Mouse (Mus musculus) Muller cell, postnatal 12 days (primary cell): ENCODE data around the gene Dchs2.
"Not testable (repeated sequence)": the region's sequence is repeated elsewhere in the genome, so short reads cannot be mapped to it uniquely, and the experiment has no call there.

ENCODE experiments used
- DNase-seq: peaks from one replicate; pipeline ENCODE4 v3.0.0-alpha.2; 2015; ENCODE audit errors: inconsistent ontology term

Dchs2 gene

DNA sequence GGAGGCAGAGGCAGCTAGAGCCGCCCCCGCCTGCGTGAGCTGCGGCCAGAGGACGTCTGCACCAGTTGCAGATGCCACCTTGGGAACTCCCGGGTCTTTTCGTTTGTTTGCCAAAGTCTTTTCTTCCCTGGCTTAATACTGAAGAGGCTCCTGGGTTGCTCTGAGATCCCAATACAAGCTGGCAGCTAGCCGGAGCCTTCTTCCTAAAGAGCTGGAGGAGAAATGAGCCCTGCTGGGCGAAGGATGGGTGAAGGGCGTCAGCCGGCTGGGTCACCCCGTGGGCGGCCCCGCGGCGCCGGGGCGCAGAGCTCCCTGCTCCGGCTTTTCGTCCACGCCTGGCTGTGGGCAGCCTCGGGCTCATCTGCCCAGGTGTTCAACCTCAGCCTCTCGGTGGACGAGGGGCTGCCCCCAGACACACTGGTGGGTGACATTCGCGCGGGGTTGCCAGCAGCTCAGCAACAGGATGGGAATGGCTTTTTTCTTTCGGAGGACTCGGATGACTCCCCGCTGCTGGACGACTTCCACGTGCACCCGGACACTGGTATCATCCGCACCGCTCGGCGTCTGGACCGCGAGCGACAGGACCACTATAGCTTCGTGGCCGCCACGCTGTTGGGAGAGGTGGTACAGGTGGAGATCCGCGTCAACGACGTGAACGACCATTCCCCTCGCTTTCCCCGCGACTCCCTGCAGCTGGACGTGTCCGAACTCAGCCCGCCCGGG lies at the start of gene Dchs2:
Gene Dchs2, plus strand, starts transcription at position 223 of the 723 bp plus-strand sequence.
- DNase-seq: no peak

GRCm38 (mm10) chr3:83080567-83081055 lies 47.1 kb upstream of the Dchs2 start:
- peak; percentile 78 for DNase-seq

GRCm38 (mm10) chr3:83097586-83097985 lies 30.2 kb upstream of the Dchs2 start:
- no peak for DNase-seq

DNA sequence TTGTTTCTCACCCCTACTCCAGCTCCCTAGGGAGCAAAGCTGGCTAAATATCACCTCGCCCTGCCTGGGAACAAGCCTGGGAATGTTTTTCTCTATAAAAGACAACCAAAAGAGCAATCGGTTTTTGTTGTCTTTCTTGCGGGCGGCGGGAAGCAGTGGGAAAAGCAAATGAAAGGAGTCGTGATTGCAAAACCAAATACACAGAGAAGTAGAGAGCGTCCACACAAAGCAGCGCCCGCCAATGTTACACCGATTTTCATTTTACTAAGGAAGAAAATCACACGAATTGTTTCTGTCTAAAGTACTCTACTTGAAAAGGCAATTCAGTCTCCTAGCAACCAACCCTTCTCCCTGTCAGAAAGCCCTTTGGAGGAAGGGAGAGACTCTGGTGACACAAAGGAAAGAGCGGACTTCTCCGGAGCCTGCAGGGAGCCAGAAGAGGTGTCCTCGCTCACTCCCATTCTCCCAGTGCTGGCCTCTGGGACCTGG lies 29.2 kb upstream of the Dchs2 start:
- DNase-seq: peak; percentile 14

DNA sequence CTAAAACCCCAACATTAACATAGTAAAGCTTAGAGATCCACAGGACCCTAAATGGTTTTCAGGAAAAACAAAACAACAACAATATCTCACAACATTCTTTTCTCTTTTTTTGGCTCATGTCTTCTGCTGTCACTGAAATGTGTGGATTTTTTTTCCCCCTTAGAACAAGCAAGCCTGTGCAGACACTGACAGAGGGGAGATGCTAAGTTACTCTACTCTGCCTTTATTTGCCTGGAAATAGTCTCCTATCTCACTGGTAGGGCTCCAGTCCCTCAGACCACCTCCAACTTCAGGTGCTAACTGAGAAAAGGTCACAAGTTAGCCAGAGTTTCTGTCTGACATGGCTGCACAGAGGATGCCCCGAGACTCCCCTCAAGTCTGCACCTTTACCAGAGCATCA lies 28.6 kb upstream of the Dchs2 start:
- DNase-seq: no peak

DNA sequence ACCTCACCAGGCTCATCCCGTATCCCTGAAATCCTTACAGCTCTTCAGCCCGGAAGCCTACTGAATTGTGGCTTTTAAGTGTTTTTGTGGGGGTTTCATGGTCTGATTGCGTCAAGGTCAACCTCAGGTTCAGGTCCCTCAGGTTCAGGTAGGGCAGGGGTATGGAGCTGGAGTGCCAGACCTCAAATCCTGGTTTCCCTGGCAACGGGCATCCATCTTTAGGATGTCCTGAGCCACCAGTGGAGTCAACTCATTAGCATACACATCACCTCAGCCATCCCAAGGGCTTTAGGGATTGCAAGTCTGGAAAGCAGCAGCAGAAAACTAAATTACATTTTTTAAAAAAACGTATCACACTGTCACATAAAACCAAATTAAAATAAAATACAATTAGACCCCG lies 28.1 kb upstream of the Dchs2 start:
- DNase-seq: no peak

- DNase-seq: no peak
Observed at GRCm38 (mm10) chr3:83102286-83102685, 25.5 kb upstream of the Dchs2 start.

- peak; percentile 45 for DNase-seq
Observed at GRCm38 (mm10) chr3:83110163-83110562, 17.6 kb upstream of the Dchs2 start.

- DNase-seq: no peak
Observed at GRCm38 (mm10) chr3:83111485-83112261, 16.1 kb upstream of the Dchs2 start.

DNA sequence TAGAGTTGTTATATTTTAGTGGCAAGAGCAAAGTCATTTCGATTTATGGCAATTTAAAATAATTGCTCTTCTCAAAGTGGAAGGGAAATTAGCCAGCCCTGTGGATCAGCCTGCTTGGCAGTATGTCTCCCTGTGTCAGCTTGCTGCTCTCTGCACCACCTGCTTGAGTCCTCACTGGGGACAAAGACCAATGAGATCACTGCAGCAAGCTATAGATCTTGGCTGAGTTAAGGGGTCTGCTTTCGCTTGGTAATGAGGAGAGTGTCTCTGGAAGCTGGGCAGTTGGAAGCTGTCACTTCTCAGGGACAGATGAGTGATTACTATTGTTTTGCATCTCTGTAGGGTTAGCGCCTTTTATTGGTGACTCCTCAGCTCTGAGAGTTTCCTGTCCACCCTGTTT lies 14.9 kb upstream of the Dchs2 start:
- no peak for DNase-seq

DNA sequence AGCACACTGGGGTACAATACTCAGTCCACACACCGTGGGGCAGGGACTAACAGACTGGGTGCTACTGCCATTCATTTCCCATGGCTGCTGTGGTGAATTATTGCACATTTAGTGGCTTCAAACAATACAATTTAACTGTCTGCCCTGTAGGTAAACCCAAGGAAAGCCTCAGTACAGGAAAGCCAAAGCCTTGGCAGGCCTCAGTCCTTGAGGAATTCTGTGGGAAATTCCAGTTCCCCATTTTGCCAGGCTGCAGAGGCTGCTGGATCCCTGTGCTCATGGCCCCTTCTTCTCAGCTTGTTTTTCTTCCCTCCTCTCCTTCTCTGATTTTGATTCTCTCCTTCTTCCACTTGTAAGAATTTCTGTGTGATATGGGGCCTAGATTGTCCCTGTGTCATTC lies 12.8 kb upstream of the Dchs2 start:
- peak; percentile 12 for DNase-seq

DNA sequence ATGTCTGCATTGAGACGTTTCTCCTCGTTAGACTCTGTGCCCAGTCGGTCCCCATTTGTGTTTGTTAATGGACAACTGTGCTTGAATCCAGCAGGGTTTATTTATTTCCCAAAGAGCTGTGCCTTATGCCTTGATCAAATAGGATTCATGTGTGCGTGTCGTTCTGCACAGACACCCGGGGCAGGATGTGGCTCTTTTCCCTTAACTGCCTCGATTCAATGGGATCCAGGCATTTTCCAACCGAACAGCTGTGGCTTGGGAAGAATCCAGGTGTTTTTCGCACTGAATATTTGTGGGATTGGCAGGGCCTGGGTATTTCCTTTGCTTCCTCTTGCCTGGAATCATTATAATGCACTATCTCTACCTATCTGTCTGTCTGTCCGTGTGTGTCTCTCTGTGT lies 10.2 kb upstream of the Dchs2 start:
- DNase-seq: peak; percentile 35

GRCm38 (mm10) chr3:83123945-83124344 lies 3.8 kb upstream of the Dchs2 start:
- DNase-seq: not testable (repeated sequence)

- peak; percentile 43 for DNase-seq
Observed at GRCm38 (mm10) chr3:83127088-83127725, 541 bp upstream of the Dchs2 start.

DNA sequence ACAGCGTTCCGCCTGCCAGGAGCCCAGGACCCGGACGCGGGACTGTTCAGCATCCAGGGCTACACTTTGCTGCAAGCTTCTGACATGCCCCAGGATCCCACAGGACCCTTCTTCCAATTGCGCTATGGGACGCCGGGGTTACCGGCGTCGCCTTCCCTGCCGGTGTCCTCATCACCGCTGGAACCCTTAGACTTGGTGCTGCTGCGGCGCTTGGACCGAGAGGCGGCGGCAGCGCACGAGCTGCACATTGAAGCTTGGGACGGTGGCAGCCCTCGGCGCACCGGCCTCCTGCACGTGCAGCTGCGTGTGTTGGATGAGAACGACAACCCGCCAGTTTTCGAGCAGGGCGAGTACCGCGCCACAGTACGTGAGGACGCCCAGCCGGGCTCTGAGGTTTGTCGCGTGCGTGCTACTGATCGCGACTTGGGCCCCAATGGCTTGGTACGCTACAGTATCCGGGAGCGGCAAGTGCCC lies 738 bp downstream of the Dchs2 start:
- peak; percentile 35 for DNase-seq

- no peak for DNase-seq
Observed at GRCm38 (mm10) chr3:83129151-83129550, 1.4 kb downstream of the Dchs2 start.

- no peak for DNase-seq
Observed at GRCm38 (mm10) chr3:83136413-83136812, 8.7 kb downstream of the Dchs2 start.

DNA sequence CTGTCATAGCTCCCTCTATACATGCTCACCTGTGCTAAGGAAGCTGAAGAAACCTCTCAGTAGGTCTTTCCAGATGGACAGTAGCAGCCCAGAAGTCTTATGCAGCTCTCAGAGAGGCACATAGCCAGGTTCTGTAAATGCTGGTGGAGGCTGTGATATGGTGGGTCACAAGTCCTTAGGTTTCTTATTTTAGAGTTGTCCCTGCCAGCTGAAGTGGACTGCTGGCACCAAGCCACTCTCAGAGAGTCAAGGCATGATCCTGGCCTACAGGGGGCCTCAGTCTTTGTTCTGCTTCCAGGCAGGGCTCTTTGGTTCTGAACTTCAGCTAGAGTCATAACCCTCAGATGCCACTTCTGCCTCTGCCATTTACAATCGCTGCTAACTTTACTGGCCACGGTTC lies 11.1 kb downstream of the Dchs2 start:
- no peak for DNase-seq

- no peak for DNase-seq
Observed at GRCm38 (mm10) chr3:83145610-83146009, 17.9 kb downstream of the Dchs2 start.

DNA sequence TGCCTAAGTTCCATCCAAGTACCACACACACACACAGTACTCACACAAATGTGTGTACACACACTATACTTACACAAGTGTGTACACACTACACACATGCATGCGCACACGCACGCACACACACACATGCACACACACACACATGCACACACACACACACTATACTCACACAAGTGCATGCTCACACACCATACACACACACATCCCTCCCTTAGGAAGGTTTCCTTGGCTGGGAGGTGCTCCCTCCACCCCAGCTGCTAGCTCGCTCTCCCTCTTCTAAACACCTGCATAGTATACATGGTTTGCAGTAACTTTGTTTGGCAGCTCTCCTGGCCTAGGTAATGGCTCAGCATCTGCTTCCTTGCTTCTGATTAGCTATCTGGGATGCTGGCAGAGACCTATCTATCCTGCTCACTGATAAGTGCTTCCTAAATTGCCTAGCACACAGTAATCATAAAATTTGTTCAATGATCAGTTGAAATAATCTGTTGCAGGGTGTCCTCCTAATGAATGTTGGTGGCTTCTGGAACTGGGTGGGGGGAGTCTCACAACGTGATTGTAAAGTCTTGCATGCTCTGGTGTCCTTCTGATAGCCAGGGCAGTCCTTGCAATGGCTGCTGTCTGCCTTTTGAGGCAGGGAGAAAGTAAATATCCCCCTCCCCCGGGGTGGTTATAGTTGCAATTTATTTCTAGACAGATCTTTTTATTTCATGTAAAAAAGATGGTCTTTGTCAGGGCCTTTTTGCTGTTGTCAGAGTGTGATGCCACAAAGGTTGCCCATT lies 19.7 kb downstream of the Dchs2 start:
- no peak for DNase-seq

DNA sequence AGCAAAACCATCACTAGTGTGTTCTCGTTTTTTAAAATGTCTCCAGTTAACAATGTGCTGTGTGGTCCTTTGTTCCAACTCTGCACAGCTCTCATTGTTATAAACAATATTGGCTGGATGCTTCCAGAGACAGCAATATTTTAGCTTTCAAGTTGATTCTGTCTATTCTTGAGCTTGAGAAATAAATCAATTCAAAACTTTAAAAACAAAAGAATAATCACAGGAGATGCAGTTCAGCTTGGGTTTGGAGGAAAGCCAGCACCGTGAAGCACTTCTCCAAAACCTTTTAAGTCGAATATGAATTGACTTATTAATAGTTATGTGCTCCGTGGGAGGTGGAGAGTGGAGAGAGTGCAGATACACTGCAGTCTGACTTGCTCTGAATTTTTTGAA lies 20.3 kb downstream of the Dchs2 start:
- no peak for DNase-seq
